Mouse (Mus musculus) brain, embryonic 14.5 days (tissue): Measurements from ENCODE around the gene Ccdc137.

Experiments
- CTCF ChIP-seq: fragments of 200-500 bp; IDR thresholded peaks from 2 replicates; pipeline ENCODE4 v1.5.1; 2012; ENCODE audit warnings: inconsistent platforms, mild to moderate bottlenecking, moderate library complexity, borderline replicate concordance; ENCODE audit not compliant: insufficient read depth, insufficient read length; ENCODE audit errors: extremely low read depth
- POLR2A ChIP-seq: fragments of 200-500 bp; IDR thresholded peaks from 2 replicates; pipeline ENCODE4 v1.6.1; 2012; ENCODE audit warnings: mild to moderate bottlenecking, inconsistent platforms, borderline replicate concordance; ENCODE audit not compliant: poor library complexity, insufficient read depth, insufficient read length, severe bottlenecking; ENCODE audit errors: extremely low read depth

GRCm38 (mm10) chr11:120506899-120507298 lies 49.0 kb downstream of the Ccdc137 start:
- TF ChIP-seq POLR2A: no peak
- peak; percentile 28; the same call in 1 of the 2 replicates for TF ChIP-seq CTCF
